Mouse (Mus musculus) liver, embryonic 11.5 days (tissue): ENCODE measurements around the gene Palld. TPM values are rescaled to one million over a fixed set of nuclear protein-coding genes. Genes with fewer than 3 reads are reported as not detected.
A peak's percentile ranks its signal among the peaks of the same experiment; 100 is the strongest.

Experiments
- ATAC-seq: fragments of 200-750 bp; cut with Nextera tagmentation; replicated peaks from 2 replicates; pipeline ENCODE4 v1.8.0; 2017; ENCODE audit warnings: moderate number of reproducible peaks, mild to moderate bottlenecking, moderate TSS enrichment, moderate library complexity; ENCODE audit not compliant: low FRiP score
- DNase-seq: peaks from one replicate; pipeline ENCODE4 v3.0.0-alpha.2; 2017; ENCODE audit warnings: low spot score
- H3K27ac ChIP-seq: fragments of 300-500 bp; sonication (generic); 2 replicates; pipeline ENCODE4 v1.5.1; 2014; ENCODE audit warnings: mild to moderate bottlenecking, low read depth, low read length, control low read depth
- H3K27me3 ChIP-seq: fragments of 300-500 bp; sonication (generic); replicated peaks from 2 replicates; pipeline ENCODE4 v1.6.1; 2014; ENCODE audit warnings: low read length, mixed read lengths; ENCODE audit not compliant: control insufficient read depth, insufficient read depth
- H3K36me3 ChIP-seq: fragments of 300-500 bp; sonication (generic); 2 replicates; pipeline ENCODE4 v1.6.1; 2014; ENCODE audit warnings: mild to moderate bottlenecking, low read length, moderate library complexity, mixed read lengths; ENCODE audit not compliant: control insufficient read depth, insufficient read depth
- H3K4me1 ChIP-seq: fragments of 300-500 bp; sonication (generic); replicated peaks from 2 replicates; pipeline ENCODE4 v1.6.1; 2014; ENCODE audit warnings: low read length, mixed read lengths; ENCODE audit not compliant: control insufficient read depth, insufficient read depth
- H3K4me2 ChIP-seq: fragments of 300-500 bp; sonication (generic); 2 replicates; pipeline ENCODE4 v1.6.1; 2014; ENCODE audit warnings: mild to moderate bottlenecking, control low read depth, moderate library complexity
- H3K4me3 ChIP-seq: fragments of 300-500 bp; sonication (generic); 2 replicates; pipeline ENCODE4 v1.5.1; 2014; ENCODE audit warnings: low read depth, low read length, control low read depth
- H3K9ac ChIP-seq: fragments of 300-500 bp; sonication (generic); 2 replicates; pipeline ENCODE4 v1.6.1; 2014; ENCODE audit warnings: low read depth, low read length, control low read depth
- H3K9me3 ChIP-seq: fragments of 300-500 bp; sonication (generic); 2 replicates; pipeline ENCODE4 v1.6.1; 2016; ENCODE audit warnings: low read length, inconsistent platforms, mixed read lengths; ENCODE audit not compliant: control insufficient read depth
- WGBS: fragments of 180-500 bp; shearing (Covaris S2); extraction: QIAGEN DNeasy Blood & Tissue Kit; methylation state at CpG from one replicate; pipeline ENCODE4 v1.1.7; 2014; 5-methylcytosine and 5-hydroxymethylcytosine counted together
- polyA plus RNA-seq: library from polyadenylated mRNA; unstranded; fragments of >200 nt; fragmentation: Nextera tagmentation; extraction: Ambion mirVana; gene quantifications from 2 replicates; pipeline ENCODE4 v1.2.1, GENCODE M21; 2014

The Palld gene
- polyA plus RNA-seq, result 16.1 and 22.9 TPM in 2 replicates

- ATAC-seq, result no peak
- WGBS, result 80% methylated on average over 5 of the region's 5 CpGs
These were observed at the start of gene Palld for GRCm38 (mm10) chr8:61902521-61902920. TSS of gene Palld (minus strand) at chr8:61902690.

GRCm38 (mm10) chr8:61937576-61937975, 35.1 kb upstream of the Palld start:
- H3K4me3 ChIP-seq, result no peak overlapping the region
- ATAC-seq (no peak), DNase-seq (no peak)
- no peaks in the 10 kb centered on the region for H3K4me1 ChIP-seq
- H3K4me2 ChIP-seq, result no peak overlapping the region
- no peak overlapping the region for H3K27ac ChIP-seq
- no peaks in the 10 kb centered on the region for H3K9me3 ChIP-seq
- no peaks in the 10 kb centered on the region for H3K36me3 ChIP-seq
- WGBS, result 65% methylated on average over 2 of the region's 2 CpGs
- no peaks in the 10 kb centered on the region for H3K27me3 ChIP-seq
- H3K9ac ChIP-seq, result no peak overlapping the region

More at GRCm38 (mm10) chr8:61902521-61902920, at the start of gene Palld:
- Histone ChIP-seq H3K36me3 (no peaks in the 10 kb centered on the region), H3K9ac (no peak within 1 kb of the TSS), H3K9me3 (no peaks in the 10 kb centered on the region), H3K4me1 (no peaks in the 10 kb centered on the region), H3K4me3 (no peak within 1 kb of the TSS), H3K27ac (no peak within 1 kb of the TSS), H3K27me3 (no peaks in the 10 kb centered on the region), H3K4me2 (no peak within 1 kb of the TSS)
- DNase-seq, result no peak

- WGBS, result 14% methylated on average over 2 of the region's 2 CpGs
- Histone ChIP-seq H3K36me3 (no peaks in the 10 kb centered on the region), H3K9me3 (no peaks in the 10 kb centered on the region), H3K4me3 (no peak overlapping the region), H3K27ac (no peak overlapping the region), H3K27me3 (no peaks in the 10 kb centered on the region), H3K4me2 (no peak overlapping the region), H3K4me1 (no peaks in the 10 kb centered on the region), H3K9ac (no peak overlapping the region)
- ATAC-seq (no peak), DNase-seq (no peak)
These were observed 30.8 kb upstream of the Palld start for GRCm38 (mm10) chr8:61933243-61933642.

GRCm38 (mm10) chr8:61927777-61928494, 25.4 kb upstream of the Palld start, which contains the start of gene Ddx60:
TSS of gene Ddx60 (plus strand) at chr8:61928087.
- 11% methylated on average over 22 of the region's 22 CpGs for WGBS
- H3K27ac ChIP-seq, result no peak within 1 kb of the TSS
- no peaks in the 10 kb centered on the region for H3K4me1 ChIP-seq
- ATAC-seq (peak; percentile 29; the same call in 1 of the 2 replicates), DNase-seq (peak; percentile 40)
- H3K9ac ChIP-seq, result peak within 1 kb of the TSS; percentile 53
- H3K27me3 ChIP-seq, result no peaks in the 10 kb centered on the region
- peak within 1 kb of the TSS; percentile 73 for H3K4me2 ChIP-seq
- no peaks in the 10 kb centered on the region for H3K36me3 ChIP-seq
- no peaks in the 10 kb centered on the region for H3K9me3 ChIP-seq
- peak within 1 kb of the TSS; percentile 58 for H3K4me3 ChIP-seq

- Histone ChIP-seq H3K4me2 (no peak overlapping the region), H3K4me1 (no peaks in the 10 kb centered on the region), H3K9ac (no peak overlapping the region), H3K9me3 (no peaks in the 10 kb centered on the region), H3K4me3 (no peak overlapping the region), H3K36me3 (no peaks in the 10 kb centered on the region), H3K27me3 (no peaks in the 10 kb centered on the region), H3K27ac (no peak overlapping the region)
- ATAC-seq (no peak), DNase-seq (no peak)
- WGBS, result 94% methylated on average over 1 of the region's 1 CpGs
These were observed 22.0 kb upstream of the Palld start for GRCm38 (mm10) chr8:61924518-61924917.

GRCm38 (mm10) chr8:61921454-61922054, 19.1 kb upstream of the Palld start:
- Histone ChIP-seq H3K4me3 (no peak overlapping the region), H3K4me2 (no peak overlapping the region), H3K9ac (no peak overlapping the region), H3K9me3 (no peaks in the 10 kb centered on the region), H3K27me3 (no peaks in the 10 kb centered on the region), H3K4me1 (no peaks in the 10 kb centered on the region), H3K27ac (no peak overlapping the region), H3K36me3 (no peaks in the 10 kb centered on the region)
- 75% methylated on average over 10 of the region's 10 CpGs for WGBS
- no peak for DNase-seq
- ATAC-seq, result no peak

- H3K4me1 ChIP-seq, result no peaks in the 10 kb centered on the region
- H3K36me3 ChIP-seq, result no peaks in the 10 kb centered on the region
- H3K4me2 ChIP-seq, result no peak overlapping the region
- H3K9me3 ChIP-seq, result no peaks in the 10 kb centered on the region
- H3K27me3 ChIP-seq, result no peaks in the 10 kb centered on the region
- 77% methylated on average over 7 of the region's 7 CpGs for WGBS
- DNase-seq (no peak), ATAC-seq (no peak)
- no peak overlapping the region for H3K9ac ChIP-seq
- no peak overlapping the region for H3K4me3 ChIP-seq
- no peak overlapping the region for H3K27ac ChIP-seq
These were observed 17.9 kb upstream of the Palld start for GRCm38 (mm10) chr8:61920389-61920788.

GRCm38 (mm10) chr8:61919145-61919788, 16.8 kb upstream of the Palld start:
- Histone ChIP-seq H3K9me3 (no peaks in the 10 kb centered on the region), H3K4me1 (no peaks in the 10 kb centered on the region), H3K27me3 (no peaks in the 10 kb centered on the region), H3K4me3 (no peak overlapping the region), H3K36me3 (no peaks in the 10 kb centered on the region), H3K9ac (no peak overlapping the region), H3K27ac (no peak overlapping the region), H3K4me2 (no peak overlapping the region)
- 71% methylated on average over 2 of the region's 2 CpGs for WGBS
- DNase-seq (no peak), ATAC-seq (no peak)
